Mouse (Mus musculus) spleen, postnatal 10 days (tissue): ENCODE data around the gene Ccdc169.
"Not testable (repeated sequence)": the region's sequence is repeated elsewhere in the genome, so short reads cannot be mapped to it uniquely, and the experiment has no call there.

ENCODE experiments used
- DNase-seq, 2 experiments: peaks; one replicate each; pipeline ENCODE4 v3.0.0; 2021 to 2022; ENCODE audit warnings: low spot score in 2 of 2

Gene Ccdc169

DNA sequence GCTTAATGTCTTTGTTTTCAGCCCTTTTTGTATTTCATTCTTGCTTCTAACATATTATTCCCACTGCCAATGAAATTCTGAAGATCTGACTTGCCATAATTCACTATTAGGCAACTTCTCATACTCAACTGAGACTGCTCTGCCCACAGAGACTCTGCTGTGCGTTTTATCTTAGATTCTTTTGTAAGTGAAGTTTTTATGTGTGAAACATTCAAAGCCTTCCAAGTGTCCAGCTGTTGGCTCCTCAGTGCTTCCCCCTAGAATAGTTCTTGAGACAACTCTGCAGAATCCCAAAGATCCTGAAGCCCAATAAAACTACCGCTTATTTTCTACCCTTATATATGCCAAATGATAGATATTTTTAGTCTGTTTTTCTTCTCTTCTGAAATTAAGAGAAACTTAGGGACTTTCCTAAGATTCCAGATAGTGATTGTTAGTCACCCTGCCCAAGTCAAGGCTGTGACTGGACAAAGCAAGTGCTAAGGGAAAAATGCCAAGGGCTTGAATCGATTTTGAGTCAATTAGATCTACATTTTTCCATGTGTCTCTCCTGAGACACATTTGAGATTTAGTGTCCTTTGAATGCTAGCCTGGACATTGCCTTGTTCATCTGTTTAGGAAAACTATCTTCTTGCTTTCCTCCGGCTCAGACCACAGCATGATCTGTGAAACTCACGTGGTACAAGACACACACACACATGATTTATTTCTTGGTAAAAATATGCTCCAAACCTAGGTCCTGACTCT lies 58.6 kb downstream of the Ccdc169 start:
- no peak for DNase-seq

DNA sequence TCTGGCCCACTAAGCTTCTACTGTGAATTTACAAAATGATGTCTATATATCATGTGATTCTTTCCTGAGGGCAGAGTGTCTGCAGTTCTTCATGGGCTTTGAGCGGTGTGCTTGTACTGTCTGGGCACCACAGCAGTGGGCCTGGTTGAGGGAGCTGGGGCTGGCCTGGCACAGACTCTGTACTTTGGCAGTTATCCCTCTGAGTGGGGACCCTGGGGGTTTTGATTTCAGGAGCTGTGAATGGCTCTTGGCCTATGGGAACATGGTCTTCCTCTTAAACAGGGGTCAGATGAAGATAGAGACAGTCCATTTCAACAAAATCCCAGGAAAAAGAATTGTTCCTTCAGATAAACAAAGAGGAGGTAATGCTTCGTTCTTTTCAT lies 59.2 kb downstream of the Ccdc169 start:
- no peak for DNase-seq

DNA sequence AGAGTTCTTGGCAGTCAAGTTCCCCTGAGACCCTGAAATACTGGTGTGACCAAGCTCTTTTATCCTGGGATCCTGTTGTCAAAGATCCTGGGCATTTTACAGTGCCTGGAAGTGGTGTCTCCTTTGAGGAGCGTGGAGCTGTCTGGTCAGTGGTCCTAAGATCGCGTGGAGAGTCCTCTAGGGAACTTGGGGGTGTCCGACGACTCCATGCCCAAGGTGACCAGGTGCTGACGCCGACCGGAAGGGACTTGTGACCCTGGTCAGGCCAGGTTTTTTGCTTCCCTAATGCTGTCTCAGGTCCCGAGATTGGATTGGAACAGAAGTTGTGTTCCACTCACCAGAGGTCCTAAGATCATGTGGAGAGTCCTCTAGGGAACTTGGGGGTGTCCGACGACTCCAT lies 66.5 kb downstream of the Ccdc169 start:
- not testable (repeated sequence) for DNase-seq

DNA sequence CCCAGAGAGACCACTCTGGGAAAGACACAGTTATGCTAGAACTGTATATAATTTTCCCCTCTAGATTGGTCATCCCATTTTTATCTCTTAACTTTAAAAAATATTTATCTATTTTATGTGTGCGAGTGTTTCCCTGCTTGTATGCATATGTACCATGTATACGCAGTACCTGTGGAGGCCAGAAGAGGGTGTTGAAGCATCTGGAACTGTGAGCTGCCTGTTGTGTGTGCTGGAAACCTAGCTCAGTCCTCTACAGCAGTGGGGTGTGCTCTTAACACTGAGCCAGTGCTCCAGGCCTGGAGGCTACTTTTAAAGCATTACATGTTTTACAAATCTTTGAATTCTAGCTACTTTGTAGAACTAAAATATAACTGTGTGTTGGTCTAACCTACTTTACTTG lies 69.3 kb downstream of the Ccdc169 start:
- DNase-seq: no peak

DNA sequence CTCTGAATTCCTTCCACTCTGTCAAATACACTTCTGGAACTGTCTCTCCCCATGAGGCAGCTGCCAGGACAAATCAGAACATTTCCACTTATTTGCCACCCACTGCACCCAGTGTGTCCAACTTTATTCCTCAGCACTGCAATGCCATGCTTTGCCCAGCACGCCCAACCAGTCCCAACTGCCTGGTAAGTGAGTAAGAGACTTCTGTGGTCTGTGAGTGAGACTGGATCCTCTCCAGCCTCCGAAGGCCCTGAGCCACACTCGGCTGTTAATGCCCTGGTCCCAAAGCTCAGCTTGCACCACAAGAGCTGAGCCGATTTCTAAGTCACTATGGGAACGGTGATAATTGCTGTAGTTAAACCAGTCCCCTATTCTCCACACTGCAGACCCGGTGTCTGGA lies 70.5 kb downstream of the Ccdc169 start:
- DNase-seq: no peak

DNA sequence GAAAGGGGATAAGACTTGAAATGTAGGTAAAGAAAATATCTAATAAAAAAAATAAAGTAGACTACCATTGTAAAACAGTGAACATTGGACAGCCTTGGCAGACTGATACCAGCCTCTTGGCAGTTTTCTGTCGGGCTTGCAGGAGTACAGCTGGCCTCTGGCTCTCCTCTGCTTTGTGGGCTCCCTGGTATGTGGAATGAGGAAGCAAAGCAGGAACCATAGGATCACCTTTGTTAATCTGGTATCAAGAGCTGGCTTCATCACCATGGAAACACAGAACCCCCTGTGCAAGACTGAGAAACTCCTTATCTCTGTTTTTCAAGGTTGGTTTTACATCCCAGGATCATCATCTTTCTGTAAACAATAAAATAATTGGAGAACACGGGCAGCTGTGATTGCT lies 75.1 kb downstream of the Ccdc169 start:
- no peak for DNase-seq

DNA sequence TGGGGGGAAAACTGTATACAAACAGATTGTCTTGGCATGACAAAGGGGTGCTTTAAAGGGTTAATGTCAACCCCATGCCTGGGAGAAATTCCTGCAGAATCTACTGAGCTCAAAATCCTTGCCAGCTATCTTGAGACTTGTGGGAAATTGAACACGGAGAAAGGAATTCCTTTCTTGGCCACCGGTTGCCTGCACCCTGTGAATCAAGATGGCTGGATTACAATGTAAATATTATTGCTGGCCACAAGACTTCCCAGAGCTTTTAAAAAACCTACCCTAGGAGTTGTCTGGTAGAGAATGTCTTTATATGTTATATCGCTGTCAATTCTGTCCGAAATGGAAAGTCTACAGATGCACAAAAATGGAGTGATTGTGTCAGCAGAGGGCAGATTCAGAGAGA lies 76.6 kb downstream of the Ccdc169 start:
- DNase-seq: no peak

DNA sequence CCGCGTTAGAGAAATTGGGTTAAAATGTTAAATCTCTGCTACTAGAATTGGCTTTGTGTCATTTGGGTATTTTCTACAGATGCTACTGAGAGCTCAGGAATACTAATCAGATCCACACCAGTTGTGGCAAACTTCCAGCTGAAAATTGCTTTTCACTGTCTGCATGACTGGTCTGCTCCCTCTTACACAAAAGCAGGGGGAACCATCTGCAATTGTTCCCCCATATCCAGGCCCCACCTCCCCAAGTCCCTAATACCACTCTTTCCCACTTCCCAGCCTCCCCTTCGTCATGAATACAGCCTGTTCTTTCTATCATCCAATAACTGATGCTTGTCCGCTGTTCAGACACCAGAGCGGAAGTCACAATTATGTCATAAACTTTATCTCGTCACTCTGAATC lies 77.3 kb downstream of the Ccdc169 start:
- no peak for DNase-seq

DNA sequence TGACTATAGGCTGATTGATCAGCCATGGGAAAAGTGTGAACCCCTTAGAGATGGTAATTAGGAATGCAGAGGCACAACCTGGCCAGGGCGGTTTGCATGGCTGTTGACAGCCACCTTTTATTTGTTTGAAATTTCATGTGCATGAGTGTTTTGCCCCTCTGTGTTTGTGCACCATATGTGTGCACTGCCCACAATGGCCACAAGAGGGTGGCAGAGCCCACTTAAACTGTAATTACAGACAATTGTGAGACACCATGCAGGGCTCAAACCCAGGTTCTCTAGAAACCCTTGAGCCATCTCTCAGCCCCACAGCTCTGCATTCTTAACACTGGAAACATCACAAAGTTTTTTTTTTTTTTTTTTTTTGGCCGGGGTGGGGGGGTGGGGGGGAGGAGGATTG lies 85.4 kb downstream of the Ccdc169 start:
- no peak for DNase-seq
